Mouse (Mus musculus) forebrain, embryonic 13.5 days (tissue): ENCODE measurements around the gene Lamb1. TPM values are rescaled to one million over a fixed set of nuclear protein-coding genes. Genes with fewer than 3 reads are reported as not detected.

Experiments used
- ATAC-seq: fragments of 200-750 bp; cut with Nextera tagmentation; 2 replicates; pipeline ENCODE4 v1.8.0; 2017
- H3K27ac ChIP-seq: fragments of 300-500 bp; sonication (generic); 2 replicates; pipeline ENCODE4 v1.5.1; 2015; ENCODE audit warnings: inconsistent platforms, mild to moderate bottlenecking, moderate library complexity
- H3K27me3 ChIP-seq: fragments of 300-500 bp; sonication (generic); 2 replicates; pipeline ENCODE4 v1.6.1; 2015; ENCODE audit warnings: mild to moderate bottlenecking, inconsistent platforms
- H3K36me3 ChIP-seq: fragments of 300-500 bp; sonication (generic); 2 replicates; pipeline ENCODE4 v1.6.1; 2015; ENCODE audit warnings: mild to moderate bottlenecking, inconsistent platforms; ENCODE audit not compliant: poor library complexity, severe bottlenecking
- H3K4me1 ChIP-seq: fragments of 300-500 bp; sonication (generic); 2 replicates; pipeline ENCODE4 v1.6.1; 2015; ENCODE audit warnings: inconsistent platforms
- H3K4me2 ChIP-seq: fragments of 300-500 bp; sonication (generic); 2 replicates; pipeline ENCODE4 v1.6.1; 2015; ENCODE audit warnings: inconsistent platforms, mild to moderate bottlenecking, moderate library complexity
- H3K4me3 ChIP-seq: fragments of 300-500 bp; sonication (generic); 2 replicates; pipeline ENCODE4 v1.5.1; 2015; ENCODE audit warnings: mild to moderate bottlenecking, inconsistent platforms
- H3K9ac ChIP-seq: fragments of 300-500 bp; sonication (generic); 2 replicates; pipeline ENCODE4 v1.6.1; 2015; ENCODE audit warnings: mild to moderate bottlenecking, inconsistent platforms
- H3K9me3 ChIP-seq: fragments of 300-500 bp; sonication (generic); replicated peaks from 2 replicates; pipeline ENCODE4 v1.6.1; 2016; ENCODE audit warnings: inconsistent platforms
- WGBS: fragments of 180-500 bp; shearing (Covaris S2); methylation state at CpG from one replicate; pipeline ENCODE4 v1.1.7; 2015; 5-methylcytosine and 5-hydroxymethylcytosine counted together
- polyA plus RNA-seq: library from polyadenylated mRNA; unstranded; fragments of >200 nt; fragmentation: Nextera tagmentation; extraction: Ambion mirVana; gene quantifications from 2 replicates; pipeline ENCODE4 v1.2.1, GENCODE M21; 2015

Gene Lamb1
- 12.5 and 15.2 TPM in 2 replicates for polyA plus RNA-seq

DNA sequence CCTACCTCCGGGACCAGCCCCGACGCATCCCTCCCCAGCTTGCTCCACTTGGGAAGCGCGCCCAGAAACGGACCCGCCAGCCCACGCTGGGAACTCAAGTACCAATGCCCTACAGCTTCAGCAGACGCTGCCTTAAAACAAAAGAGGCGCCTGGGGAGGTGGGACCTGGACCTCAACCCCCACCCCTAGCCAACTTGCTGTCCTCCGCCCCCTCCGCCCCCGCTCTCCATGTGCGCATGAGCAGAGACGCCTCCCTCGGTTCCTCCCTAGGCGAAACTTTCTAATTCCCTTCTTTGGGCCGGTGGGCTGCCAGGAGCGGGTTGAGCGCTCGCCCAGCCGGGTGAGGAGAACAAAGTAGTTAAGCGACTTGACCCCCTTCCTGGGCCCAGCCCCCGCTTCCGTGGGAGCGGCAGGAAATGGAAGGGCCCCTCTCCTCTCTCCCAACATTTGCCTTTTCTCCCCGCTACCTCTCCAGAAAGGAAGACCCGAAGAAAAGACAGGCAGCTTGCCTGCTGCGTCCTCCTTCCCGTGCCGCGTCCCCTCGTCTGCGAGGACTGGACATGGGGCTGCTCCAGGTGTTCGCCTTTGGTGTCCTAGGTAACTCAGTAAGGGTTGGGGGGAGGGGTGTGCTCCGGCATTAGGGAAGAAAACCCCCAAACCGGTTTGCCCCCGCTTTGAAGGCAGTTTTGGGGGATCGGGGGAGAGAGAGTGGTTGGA, at the start of gene Lamb1:
Gene Lamb1 (plus strand): TSS at position 230 of the 717 bp plus-strand sequence.
- Histone ChIP-seq H3K27me3 (peaks cover 66% of the 10 kb centered on the region), H3K27ac (0 out of 2 replicates have a peak within 1 kb of the TSS, but pooled peaks have one; percentile 14), H3K9ac (peak within 1 kb of the TSS; percentile 54), H3K36me3 (no peaks in the 10 kb centered on the region), H3K4me2 (peak within 1 kb of the TSS; percentile 65), H3K4me1 (peaks cover 19% of the 10 kb centered on the region), H3K9me3 (no peaks in the 10 kb centered on the region), H3K4me3 (peak within 1 kb of the TSS; percentile 44)
- WGBS: under 1% methylated on average over 39 of the region's 39 CpGs
- ATAC-seq: peak; percentile 32

- H3K9me3 ChIP-seq: no peaks in the 10 kb centered on the region
- no peak overlapping the region for H3K9ac ChIP-seq
- H3K27me3 ChIP-seq: no peaks in the 10 kb centered on the region
- WGBS: 90% methylated on average over 5 of the region's 5 CpGs
- H3K4me2 ChIP-seq: no peak overlapping the region
- peaks cover 14% of the 10 kb centered on the region for H3K4me1 ChIP-seq
- H3K4me3 ChIP-seq: no peak overlapping the region
- H3K36me3 ChIP-seq: no peaks in the 10 kb centered on the region
- no peak for ATAC-seq
- no peak overlapping the region for H3K27ac ChIP-seq
Observed at GRCm38 (mm10) chr12:31217232-31217631, 47.8 kb upstream of the Lamb1 start.

- no peaks in the 10 kb centered on the region for H3K27me3 ChIP-seq
- no peak for ATAC-seq
- 76% methylated on average over 3 of the region's 3 CpGs for WGBS
- no peak overlapping the region for H3K4me2 ChIP-seq
- no peak overlapping the region for H3K27ac ChIP-seq
- H3K36me3 ChIP-seq: no peaks in the 10 kb centered on the region
- H3K9me3 ChIP-seq: no peaks in the 10 kb centered on the region
- no peak overlapping the region for H3K4me3 ChIP-seq
- H3K9ac ChIP-seq: no peak overlapping the region
- peaks cover 13% of the 10 kb centered on the region; the same call in 1 of the 2 replicates for H3K4me1 ChIP-seq
Observed at GRCm38 (mm10) chr12:31218774-31219173, 46.3 kb upstream of the Lamb1 start.

- H3K36me3 ChIP-seq: no peaks in the 10 kb centered on the region
- no peaks in the 10 kb centered on the region for H3K9me3 ChIP-seq
- 66% methylated on average over 6 of the region's 6 CpGs for WGBS
- no peak overlapping the region for H3K4me3 ChIP-seq
- no peaks in the 10 kb centered on the region for H3K27me3 ChIP-seq
- no peak overlapping the region for H3K9ac ChIP-seq
- ATAC-seq: peak; percentile 52
- H3K27ac ChIP-seq: no peak overlapping the region; the same call in 1 of the 2 replicates
- no peak overlapping the region for H3K4me2 ChIP-seq
- H3K4me1 ChIP-seq: 0 out of 2 replicates have a peak, but pooled peaks cover 10% of the 10 kb centered on the region
Observed at GRCm38 (mm10) chr12:31221522-31221921, 43.5 kb upstream of the Lamb1 start.

DNA sequence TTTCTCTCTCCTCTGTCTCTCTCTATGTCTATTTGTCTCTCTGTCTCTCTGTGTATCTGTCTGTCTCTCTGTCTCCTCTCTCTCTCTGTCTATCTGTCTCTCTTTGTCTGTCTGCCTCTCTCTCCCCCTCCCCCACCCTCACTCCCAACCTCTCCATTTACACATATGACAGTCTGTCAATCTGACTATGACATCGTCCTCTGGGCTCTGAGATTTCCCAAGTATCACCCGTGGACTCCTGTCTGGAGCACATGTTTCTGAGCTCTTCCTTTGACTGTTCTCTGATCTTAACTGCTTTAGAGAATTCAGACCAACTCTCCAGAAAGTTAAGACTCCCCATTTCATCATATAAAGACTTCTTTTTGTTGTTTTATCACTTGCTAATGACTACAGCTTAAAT, 42.8 kb upstream of the Lamb1 start:
- no peak for ATAC-seq

GRCm38 (mm10) chr12:31222741-31223140, 42.3 kb upstream of the Lamb1 start:
- Histone ChIP-seq H3K27me3 (no peaks in the 10 kb centered on the region), H3K4me2 (no peak overlapping the region), H3K4me1 (0 out of 2 replicates have a peak, but pooled peaks cover 10% of the 10 kb centered on the region), H3K36me3 (no peaks in the 10 kb centered on the region), H3K4me3 (no peak overlapping the region), H3K27ac (no peak overlapping the region), H3K9me3 (no peaks in the 10 kb centered on the region), H3K9ac (no peak overlapping the region)
- no peak for ATAC-seq
- 2% methylated on average over 3 of the region's 3 CpGs for WGBS

More for the DNA sequence above, 42.8 kb upstream of the Lamb1 start:
- H3K27me3 ChIP-seq: no peaks in the 10 kb centered on the region
- 6% methylated on average over 2 of the region's 2 CpGs for WGBS
- H3K27ac ChIP-seq: no peak overlapping the region
- no peaks in the 10 kb centered on the region for H3K36me3 ChIP-seq
- H3K4me2 ChIP-seq: no peak overlapping the region
- no peak overlapping the region for H3K9ac ChIP-seq
- 0 out of 2 replicates have a peak, but pooled peaks cover 10% of the 10 kb centered on the region for H3K4me1 ChIP-seq
- H3K4me3 ChIP-seq: no peak overlapping the region
- H3K9me3 ChIP-seq: no peaks in the 10 kb centered on the region

DNA sequence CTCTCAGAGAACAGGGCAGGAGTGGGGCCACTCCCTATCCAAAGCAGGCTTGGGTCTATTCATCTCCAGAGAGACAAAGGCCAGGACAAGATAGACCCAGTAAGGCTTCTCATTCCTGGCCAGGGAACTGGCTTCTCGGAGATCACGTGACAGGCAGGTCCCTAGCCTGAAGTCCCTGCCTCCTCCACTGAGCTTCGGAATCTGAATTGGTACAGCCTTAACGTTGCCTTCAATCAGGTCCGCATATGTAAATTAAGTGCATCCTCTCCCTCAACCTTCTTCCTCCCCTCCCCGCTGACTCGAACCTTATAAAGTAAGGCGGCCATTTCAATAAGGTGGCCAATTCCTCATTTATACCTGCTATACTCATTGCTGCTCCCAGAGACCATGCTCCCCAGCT, 39.6 kb upstream of the Lamb1 start:
- Histone ChIP-seq H3K36me3 (no peaks in the 10 kb centered on the region), H3K27me3 (no peaks in the 10 kb centered on the region), H3K4me2 (no peak overlapping the region), H3K9ac (no peak overlapping the region), H3K4me1 (0 out of 2 replicates have a peak, but pooled peaks cover 10% of the 10 kb centered on the region), H3K27ac (no peak overlapping the region), H3K4me3 (no peak overlapping the region), H3K9me3 (no peaks in the 10 kb centered on the region)
- 0 out of 2 replicates have a peak, but pooled peaks have one; percentile 7 for ATAC-seq
- 31% methylated on average over 8 of the region's 8 CpGs for WGBS

GRCm38 (mm10) chr12:31227167-31227566, 37.9 kb upstream of the Lamb1 start:
- no peak overlapping the region for H3K27ac ChIP-seq
- H3K27me3 ChIP-seq: no peaks in the 10 kb centered on the region
- no peak overlapping the region for H3K9ac ChIP-seq
- 0 out of 2 replicates have a peak, but pooled peaks cover 7% of the 10 kb centered on the region for H3K4me1 ChIP-seq
- ATAC-seq: no peak
- H3K4me2 ChIP-seq: no peak overlapping the region
- no peak overlapping the region for H3K4me3 ChIP-seq
- H3K36me3 ChIP-seq: no peaks in the 10 kb centered on the region
- no peaks in the 10 kb centered on the region for H3K9me3 ChIP-seq
- WGBS: 77% methylated on average over 3 of the region's 3 CpGs

- ATAC-seq: no peak
- Histone ChIP-seq H3K4me1 (no peaks in the 10 kb centered on the region), H3K27me3 (no peaks in the 10 kb centered on the region), H3K27ac (no peak overlapping the region), H3K36me3 (no peaks in the 10 kb centered on the region), H3K9ac (no peak overlapping the region), H3K4me3 (no peak overlapping the region), H3K9me3 (no peaks in the 10 kb centered on the region), H3K4me2 (no peak overlapping the region)
- WGBS: 59% methylated on average over 7 of the region's 7 CpGs
Observed at GRCm38 (mm10) chr12:31228878-31229277, 36.2 kb upstream of the Lamb1 start.

DNA sequence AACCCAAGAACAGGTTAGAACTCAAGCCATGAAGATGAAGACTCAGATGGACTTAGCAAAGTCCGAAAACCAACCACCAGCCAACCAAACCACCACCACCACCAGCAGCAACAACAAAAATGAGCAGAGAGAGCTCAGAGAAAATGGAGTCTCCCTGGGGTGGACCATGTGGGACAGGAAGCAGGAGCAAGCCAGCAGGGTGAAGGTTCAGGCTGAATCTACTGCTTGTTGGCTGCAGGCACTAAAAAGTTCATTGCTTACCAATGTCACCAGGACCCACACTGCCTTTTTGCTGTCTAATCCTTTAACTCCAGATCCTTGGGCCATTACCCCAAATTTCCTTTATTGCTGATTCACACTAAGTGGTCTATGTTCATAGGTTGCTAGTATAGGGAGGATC, 32.4 kb upstream of the Lamb1 start:
- Histone ChIP-seq H3K9ac (no peak overlapping the region), H3K27me3 (no peaks in the 10 kb centered on the region), H3K4me3 (no peak overlapping the region), H3K9me3 (no peaks in the 10 kb centered on the region), H3K36me3 (no peaks in the 10 kb centered on the region), H3K4me2 (no peak overlapping the region), H3K27ac (no peak overlapping the region), H3K4me1 (no peaks in the 10 kb centered on the region)
- ATAC-seq: no peak
- WGBS: 85% methylated on average over 1 of the region's 1 CpGs

GRCm38 (mm10) chr12:31235018-31235417, 30.0 kb upstream of the Lamb1 start:
- Histone ChIP-seq H3K27ac (no peak overlapping the region), H3K27me3 (no peaks in the 10 kb centered on the region), H3K4me1 (no peaks in the 10 kb centered on the region), H3K36me3 (no peaks in the 10 kb centered on the region), H3K4me2 (no peak overlapping the region), H3K9me3 (no peaks in the 10 kb centered on the region), H3K9ac (no peak overlapping the region), H3K4me3 (no peak overlapping the region)
- 90% methylated on average over 6 of the region's 6 CpGs for WGBS
- no peak for ATAC-seq

DNA sequence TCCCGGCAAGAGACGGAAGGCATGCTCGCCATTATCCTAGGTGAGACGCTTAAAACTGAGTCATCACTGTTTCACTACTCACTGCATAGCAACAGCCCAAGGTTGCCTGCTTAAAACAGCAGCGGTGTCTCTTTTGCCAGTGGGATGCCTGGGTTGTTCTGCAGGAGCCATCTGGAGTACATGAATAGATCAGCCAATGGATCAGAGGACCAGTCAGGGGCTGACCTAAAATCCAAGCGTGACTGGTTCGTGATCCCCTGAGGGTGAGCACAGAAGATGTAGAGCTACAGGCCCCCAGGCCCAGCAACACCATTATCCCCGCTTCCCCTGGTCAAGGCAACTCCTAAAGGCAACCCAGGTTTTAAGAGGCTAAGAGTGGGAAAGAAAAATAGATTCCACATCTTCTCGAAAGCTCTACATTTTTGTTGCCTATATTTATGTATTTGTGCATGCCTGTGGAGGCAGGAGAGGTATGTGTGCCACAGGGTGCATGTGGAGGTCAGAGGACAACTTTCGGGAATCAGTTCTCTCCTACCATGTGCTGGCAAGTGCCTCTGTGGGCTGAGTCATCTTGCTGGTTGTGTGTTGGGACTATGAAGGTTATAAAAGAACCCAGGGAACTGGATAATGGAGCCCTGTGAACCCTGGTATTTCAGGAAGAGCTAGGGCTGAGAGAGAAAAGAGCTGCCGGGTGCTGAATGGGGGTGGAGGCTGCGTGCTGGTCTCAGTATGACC, 28.0 kb upstream of the Lamb1 start:
- H3K9ac ChIP-seq: no peak overlapping the region
- no peak for ATAC-seq
- no peak overlapping the region for H3K4me3 ChIP-seq
- no peaks in the 10 kb centered on the region for H3K36me3 ChIP-seq
- WGBS: 77% methylated on average over 12 of the region's 12 CpGs
- no peaks in the 10 kb centered on the region for H3K27me3 ChIP-seq
- no peak overlapping the region for H3K27ac ChIP-seq
- H3K4me1 ChIP-seq: no peaks in the 10 kb centered on the region
- no peaks in the 10 kb centered on the region for H3K9me3 ChIP-seq
- no peak overlapping the region for H3K4me2 ChIP-seq
